Mouse (Mus musculus) spleen, adult 12 weeks (tissue): Measurements from ENCODE around the gene Gm45808.
"Not testable (repeated sequence)": the region's sequence is repeated elsewhere in the genome, so short reads cannot be mapped to it uniquely, and the experiment has no call there.

ENCODE experiments used
- DNase-seq: peaks from one replicate; pipeline ENCODE4 v3.0.0; 2022; ENCODE audit warnings: low spot score

The Gm45808 gene

DNA sequence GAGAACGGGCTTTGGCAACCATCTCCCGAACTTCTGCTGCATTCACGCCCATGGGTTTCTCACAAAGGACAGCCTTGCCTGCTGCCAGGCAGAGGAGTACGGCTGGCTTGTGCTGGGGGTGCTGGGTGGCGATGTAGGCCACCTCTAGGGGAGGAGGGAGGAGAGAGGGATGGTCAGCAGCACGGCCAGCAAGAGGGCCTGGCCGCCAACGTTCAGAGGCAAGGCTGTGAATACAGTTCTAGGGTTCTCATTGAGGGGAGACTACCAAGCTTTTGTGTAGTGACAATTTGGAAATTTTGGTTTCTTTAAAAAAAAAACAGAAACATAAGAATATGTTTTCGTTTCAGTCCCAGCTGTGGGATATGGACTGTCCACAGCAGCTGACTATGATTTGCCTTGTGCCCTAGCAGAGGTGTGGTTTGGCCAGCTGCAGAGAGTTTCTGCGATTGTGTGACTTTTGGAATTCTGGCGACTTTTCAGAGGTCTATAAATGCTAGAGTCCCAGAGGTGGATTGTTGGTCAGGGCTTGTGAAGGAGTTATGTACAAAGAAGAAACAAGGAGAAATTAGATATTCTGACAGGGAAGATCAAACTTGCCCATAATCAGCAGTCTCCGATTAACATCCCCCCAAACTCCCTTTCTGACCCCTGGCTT lies at the start of gene Gm45808:
Gene Gm45808, minus strand, starts transcription at position 51 of the 655 bp plus-strand sequence.
- DNase-seq, result no peak

DNA sequence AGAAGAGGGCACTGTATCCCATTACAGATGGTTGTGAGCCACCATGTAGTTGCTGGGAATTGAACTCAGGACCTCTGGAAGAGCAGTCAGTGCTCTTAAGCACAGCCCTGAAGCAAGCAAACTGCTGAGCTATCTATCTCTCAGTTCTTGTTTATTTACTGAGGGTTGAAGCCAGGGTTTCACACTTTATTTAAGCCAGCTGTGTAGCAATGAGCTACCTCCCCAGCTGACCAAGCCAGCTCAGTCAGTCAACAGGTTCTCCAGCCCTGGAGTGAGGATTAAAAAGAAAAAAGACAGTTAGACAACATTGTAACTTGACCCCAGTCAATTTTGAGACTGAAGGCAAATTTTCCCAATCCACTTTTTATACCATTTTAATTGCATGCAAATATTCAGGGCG lies 49.1 kb upstream of the Gm45808 start:
- DNase-seq, result no peak

DNA sequence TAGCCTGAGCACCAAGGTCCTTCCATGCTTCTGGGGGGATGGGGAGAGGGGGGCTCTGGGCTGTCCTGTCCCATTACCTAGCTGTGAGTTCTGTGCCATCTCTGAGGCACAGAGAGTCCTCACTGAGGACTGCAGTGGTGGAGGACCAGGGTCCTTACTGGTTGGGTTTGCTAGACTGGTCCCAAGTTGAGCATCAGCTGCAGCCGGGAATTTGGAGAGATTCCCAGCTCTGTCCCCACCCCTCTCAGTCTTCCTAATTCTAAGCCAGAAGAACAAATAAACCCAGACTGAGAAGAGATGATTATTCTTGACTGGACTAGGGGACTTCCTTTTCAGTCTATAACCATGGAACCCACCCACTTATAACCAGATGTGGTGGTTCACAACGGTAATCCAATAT lies 44.0 kb upstream of the Gm45808 start:
- no peak for DNase-seq

DNA sequence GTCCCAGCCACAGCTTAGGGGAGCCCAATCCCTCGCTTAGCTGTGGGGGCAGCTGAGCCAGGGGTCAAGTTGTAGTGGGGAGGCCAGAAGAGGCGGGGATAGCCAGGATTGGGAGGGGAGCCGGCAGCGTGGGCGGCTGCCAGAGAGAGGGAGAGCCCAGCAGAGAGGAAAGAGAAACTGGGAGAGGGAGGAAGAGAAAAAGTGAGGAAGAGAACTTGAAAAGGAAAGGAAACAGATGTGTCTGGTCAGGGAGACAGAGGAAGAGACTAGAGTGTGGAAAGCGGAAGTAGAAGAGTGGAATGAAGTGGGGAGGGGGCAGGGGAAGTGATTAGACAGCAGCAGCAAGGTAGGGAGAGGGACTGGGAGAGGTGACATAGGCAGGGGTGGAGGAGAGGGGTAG lies 42.9 kb upstream of the Gm45808 start:
- no peak for DNase-seq

DNA sequence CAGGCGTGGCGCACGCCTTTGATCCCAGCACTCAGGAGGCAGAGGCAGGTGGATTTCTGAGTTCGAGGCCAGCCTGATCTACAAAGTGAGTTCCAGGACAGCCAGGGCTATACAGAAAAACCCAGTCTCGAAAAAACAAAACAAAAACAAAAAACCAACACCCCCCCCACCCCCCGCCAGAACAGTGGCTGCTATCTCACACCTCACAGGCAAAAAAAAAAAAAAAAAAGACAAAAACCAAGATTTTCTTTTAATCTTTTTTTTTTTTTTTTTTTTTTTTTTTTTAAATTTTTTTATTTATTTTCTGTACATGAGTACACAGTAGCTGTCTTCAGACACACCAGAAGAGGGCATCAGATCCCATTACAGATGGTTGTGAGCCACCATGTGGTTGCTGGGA lies 40.6 kb upstream of the Gm45808 start:
- DNase-seq, result not testable (repeated sequence)

DNA sequence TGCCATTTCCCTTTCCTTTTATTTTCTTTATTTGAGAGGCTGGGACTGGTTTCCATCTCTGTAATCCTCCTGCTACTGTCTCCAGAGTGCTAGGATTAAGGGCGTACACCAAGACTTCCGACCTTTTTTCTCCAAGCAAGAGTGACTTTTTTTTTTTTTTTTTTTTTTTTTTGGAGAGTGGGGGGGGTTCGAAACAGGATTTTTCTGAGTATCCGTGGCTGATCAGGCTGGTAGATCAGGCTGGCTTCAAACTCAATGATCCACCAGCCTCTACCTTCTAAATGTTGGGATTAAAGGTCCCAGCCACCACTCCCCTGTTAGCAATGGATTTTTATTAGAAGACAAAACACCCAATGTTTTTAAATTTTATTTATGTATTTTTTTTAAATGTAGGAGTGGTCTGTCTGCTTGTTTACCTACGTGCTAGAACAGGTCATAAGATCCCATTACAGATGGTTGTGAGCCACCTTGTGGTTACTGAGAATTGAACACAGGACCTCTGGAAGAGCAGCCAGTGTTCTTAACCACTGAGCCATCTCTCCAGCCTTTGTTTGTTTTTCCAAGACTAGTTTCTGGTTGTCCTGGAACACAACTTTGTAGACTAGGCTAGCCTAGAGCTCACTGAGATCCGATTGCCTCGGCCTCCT lies 40.0 kb upstream of the Gm45808 start:
- DNase-seq, result peak; percentile 43

DNA sequence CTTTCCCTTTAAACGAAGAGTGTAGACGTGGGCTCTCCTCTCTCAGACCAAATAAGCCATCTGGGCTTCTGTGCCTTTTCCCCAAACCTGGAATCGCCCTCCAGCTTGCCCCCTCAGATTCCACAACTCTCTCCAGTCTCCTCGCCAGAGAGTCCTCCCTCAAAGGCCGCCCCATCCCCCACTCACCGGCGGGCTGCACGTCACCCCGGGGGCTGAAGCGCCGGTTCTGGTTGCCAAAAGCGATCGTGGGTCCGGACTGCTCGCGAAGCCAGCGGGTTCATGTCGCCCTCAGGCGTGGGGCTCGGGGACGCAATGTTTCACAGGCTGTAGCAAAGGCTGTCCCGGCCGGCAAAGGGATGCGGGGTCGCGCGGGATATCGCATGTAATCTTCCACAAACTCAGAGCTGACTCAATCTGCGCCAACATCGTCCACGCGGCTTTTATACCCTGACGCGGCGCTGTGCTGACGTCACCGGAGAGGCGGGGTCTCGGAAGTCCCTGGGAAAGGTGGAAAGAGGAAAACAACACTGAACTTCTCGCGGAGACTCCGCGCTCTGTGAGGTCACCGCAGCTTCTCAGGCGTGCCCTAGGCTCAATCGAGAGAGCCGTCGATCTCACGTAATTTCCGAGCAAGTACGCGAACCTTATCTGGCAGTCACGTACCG lies 39.3 kb upstream of the Gm45808 start, which contains the start of the genes Ppp1r15a and Plekha4:
Gene Ppp1r15a, minus strand, starts transcription at position 460 of the 665 bp plus-strand sequence.
Gene Plekha4, plus strand, starts transcription at position 522 of the 665 bp plus-strand sequence.
- peak; percentile 98 for DNase-seq

DNA sequence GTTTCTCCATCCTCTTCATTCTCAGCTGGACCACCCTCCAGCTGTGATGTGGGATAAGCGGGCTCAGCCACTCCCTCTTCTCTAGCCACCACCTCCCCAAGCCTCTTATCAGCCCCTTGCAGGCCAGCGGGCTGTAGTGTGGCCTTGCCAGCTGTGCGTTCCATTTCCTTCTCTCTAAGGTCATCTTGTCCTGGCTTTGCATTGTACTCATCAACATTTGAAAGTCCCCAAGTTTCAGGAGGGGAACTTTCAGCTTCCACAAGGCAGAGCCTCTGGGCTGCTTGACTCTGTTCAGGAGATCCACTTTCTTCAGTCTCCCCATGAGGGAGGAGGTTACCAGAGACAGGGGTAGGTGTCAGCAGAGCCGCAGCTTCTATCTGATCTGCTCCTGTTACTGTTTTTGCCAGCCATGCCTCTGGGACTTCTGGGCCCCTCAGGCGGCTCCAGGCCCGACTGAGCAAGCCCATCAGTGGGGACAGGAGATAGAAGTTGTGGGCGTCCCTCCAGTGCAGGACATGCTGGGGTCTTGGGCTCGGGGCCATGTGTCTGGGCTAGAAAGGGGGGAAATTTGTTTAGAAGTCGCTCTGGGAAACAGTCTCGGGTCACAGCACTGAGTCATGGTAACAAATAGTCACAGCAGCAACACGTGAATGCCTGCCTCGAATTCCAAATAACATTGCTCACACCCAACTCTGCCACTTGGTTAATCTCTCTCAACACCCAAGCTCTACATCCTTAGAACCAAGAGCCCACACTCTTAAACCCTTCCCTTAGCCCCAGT lies 38.4 kb upstream of the Gm45808 start:
- DNase-seq, result peak; percentile 82

DNA sequence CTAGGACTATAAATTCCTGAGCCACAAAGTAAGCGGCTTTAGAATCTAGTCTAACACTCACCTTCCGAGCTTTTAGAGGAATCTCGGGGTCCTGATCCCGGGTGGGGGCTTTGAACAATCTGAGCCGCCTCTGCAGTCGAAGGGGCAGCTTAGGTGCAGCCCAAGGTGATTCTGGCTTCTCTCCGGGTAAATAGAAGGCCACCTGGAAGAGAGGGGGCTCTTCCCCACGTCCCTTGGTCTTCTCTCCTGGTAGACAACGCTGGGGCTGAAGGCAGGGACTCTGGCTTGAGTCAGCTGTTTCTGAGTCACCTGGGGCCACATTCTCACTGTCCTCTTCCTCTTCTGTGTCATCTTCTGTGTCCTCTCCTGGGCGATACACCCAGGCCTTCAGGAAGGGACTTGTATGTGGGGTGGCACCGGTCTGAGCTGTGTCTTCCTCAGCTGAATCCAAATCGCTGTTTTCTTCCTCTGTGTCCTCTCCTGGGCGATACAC lies 37.1 kb upstream of the Gm45808 start:
- DNase-seq, result no peak

DNA sequence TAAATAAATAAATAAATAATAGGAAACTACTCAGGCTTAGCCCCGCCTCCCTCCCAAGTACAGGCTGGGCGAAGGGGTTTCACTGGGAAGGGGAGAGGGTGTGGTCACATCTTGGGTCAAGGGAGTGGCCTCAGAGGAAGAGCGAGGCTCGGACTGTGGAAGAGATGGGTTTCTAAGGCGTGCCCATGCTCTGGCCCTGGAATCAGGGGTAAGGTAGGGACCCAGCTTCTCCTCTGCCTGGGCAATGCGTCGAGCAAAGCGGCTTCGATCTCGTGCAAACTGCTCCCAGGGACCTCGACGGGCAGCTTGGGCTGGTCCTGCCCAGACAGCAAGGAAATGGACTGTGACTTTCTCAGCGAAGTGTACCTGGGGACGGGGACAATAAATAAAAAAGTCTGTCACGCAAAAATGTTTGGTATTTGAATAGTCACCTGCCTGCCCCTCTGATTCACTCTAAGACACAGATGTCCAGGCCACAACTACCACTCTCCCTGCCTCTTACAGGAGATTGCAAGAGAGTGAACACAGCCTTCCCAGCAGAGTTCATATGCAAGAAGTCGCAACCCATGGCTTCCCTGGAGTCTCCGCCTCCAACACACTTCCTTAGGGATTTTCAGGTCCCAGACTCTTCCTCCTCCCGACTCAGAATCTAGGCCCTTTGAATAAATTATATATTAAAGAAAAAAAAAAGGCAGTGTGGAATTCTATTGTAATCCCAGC lies 36.5 kb upstream of the Gm45808 start:
- peak; percentile 41 for DNase-seq

DNA sequence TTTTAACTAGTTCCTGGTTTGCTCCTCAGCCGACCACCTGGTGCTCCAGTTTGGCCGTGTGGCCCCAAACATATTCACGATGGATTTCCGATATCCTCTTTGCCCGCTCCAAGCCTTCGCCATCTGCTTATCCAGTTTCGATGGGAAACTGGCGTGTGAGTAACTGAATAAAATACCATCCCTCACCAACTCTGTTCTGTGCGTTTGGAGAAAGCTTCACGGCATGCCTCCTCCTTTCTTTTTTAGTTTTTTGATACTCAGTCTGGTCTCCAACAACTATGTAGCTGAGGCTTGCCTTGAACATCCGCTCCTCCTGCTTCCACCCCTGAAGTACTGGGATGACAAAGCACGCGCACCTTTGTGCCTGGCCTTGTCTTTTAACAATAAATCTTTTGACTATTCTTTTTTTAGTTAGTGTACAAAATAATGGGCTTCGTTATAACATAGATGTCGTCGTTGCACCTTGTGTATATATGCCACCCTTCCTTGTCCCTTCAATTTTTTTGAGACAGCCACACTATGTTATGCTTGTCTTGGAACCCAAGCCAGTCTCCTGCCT lies 35.7 kb upstream of the Gm45808 start:
- no peak for DNase-seq

DNA sequence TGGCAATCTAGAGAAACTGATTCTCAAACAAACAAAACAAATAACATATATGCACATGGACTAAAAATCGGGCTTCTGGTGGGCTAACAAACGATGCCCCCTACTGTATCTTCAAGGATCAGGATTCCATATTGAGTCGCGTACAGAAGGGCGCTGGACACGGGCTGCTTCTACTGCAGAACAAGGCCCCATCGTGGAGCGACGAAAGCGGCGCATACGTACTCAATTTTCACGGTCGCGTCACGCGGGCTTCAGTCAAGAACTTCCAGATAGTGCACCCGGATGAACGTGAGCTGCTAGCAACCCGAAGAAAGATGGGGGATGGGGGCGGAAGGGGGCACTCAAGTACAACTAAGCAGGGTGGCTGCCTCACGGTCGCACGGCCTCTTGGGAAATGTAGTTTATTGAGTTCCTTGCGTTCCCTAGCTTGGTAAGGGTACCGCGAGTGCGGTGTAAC lies 35.1 kb upstream of the Gm45808 start:
- peak; percentile 74 for DNase-seq

DNA sequence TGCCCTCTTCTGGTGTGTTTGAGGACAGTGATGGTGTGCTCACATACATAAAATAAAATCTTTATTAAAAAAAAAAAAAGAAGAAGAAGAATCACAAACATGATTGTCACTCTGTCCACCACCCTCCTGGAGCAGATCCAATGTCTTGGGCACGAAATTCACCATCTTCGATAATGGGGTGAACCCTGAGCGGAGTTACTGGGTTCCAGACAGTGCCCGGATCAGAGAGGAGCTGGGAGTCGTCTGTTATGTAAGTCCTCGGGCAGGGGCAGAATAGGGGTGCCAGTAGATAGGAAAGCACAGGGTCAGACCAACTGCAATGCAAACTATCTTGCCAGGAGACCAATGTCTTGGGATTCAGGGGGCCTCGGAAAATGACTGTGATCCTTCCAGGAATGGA lies 34.0 kb upstream of the Gm45808 start:
- no peak for DNase-seq

DNA sequence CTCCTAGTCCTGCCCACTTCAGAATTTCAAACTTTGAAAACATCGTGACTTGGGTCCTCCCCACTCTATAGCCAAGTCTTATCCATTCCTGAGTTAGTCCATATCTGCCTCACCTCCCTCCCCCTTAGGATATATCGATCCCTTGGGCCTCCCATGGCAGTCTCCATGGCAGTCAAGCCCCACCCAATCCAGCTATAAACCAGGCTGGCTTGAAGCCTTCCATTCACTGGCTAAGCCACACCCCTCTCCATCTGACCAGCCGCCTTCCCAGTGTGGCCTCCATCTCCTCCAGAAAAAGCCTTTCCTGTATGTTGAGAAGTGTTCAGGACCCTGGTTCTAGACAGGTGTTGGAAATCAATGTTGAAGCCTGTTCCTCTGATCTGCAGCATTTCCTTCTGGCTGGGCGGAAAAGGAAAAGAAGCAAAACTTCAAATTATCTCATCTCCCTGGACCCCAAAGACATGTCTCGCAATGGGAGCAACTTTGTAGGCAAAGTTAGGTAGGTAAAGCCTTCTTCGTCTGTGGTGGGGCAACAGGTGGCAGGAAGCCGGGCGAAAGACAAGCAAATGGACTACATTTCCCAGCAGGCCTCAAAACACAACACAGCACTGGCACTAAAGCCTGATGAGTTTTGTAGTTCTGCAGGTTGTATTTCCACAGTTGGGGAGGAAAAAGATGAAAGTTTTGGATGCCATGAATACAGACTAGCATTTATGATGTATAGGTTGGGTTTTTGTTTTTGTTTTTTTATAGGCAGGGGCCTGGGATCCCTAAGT lies 32.9 kb upstream of the Gm45808 start:
- no peak for DNase-seq

DNA sequence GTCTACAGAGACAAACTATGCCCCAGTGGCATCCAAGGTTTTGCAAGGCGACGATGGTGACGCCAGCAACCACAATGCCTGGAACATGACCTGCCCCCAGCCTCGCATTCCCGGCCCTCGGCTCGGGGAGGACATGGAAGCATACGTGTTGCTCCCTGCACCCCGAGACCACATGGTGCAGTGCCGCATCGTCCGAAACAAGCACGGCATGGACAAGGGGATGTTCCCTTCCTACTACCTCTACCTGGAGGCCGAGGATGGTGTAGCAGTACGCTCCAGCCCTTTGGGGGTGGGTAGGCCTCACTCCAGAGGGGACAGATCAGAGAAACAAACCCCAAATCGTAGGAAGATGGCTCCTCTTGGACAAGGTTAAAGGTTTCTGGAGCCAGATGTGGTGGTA lies 32.0 kb upstream of the Gm45808 start:
- no peak for DNase-seq

DNA sequence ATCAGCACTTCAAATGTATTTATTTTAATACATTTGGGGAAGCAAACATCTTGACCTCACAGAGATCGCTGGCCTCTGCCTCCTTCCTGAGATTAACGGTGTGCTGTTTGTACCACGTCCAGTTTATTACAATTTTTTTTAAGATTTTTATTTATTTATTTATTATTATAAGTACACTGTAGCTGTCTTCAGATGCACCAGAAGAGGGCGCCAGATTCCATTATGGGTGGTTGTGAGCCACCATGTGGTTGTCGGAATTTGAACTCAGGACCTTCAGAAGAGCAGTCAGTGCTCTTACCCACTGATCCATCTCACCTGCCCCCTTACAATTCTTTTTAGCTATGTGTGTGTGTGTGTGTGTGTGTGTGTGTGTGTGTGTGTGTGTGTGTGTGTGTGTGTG lies 30.2 kb upstream of the Gm45808 start:
- DNase-seq, result not testable (repeated sequence)

DNA sequence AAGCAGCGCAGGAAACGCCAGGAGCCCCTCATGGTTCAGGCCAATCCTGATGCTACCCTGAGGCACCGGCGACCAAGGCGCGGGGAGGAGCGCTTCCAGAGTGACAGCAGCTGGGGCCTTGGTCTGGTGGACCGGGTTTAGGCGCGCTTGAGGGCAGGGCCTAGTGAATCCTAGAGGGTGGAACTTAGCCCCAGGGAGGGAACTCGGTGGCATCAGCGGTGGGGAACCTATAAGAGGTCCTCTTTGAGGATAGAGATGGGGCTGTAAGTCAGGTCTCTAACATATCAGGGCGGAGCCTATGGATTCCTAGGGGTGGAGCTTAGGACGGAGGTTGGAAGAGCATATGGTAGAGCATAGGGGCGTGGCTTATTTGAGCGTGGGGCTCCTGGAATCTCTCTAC lies 28.8 kb upstream of the Gm45808 start:
- DNase-seq, result peak; percentile 27

DNA sequence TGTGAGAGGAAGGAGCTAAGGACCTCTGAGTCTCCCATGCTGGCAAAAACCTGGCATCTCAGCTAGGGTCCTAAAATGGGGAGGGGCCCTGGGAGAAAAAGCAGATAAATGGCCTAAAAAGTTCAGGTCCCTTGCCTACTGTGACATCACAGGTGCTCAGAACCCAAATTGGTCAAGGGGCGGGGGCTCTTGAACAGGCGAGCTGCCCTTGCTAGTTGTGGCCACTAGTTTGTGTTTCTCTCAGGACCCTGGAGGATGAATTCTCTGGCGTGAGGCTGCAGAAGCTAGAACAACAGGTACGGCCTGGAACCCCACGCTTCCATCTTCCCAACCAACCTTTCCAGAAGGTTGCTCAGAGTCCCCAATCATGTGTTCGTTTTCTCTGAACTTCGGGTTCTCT lies 27.8 kb upstream of the Gm45808 start:
- no peak for DNase-seq

DNA sequence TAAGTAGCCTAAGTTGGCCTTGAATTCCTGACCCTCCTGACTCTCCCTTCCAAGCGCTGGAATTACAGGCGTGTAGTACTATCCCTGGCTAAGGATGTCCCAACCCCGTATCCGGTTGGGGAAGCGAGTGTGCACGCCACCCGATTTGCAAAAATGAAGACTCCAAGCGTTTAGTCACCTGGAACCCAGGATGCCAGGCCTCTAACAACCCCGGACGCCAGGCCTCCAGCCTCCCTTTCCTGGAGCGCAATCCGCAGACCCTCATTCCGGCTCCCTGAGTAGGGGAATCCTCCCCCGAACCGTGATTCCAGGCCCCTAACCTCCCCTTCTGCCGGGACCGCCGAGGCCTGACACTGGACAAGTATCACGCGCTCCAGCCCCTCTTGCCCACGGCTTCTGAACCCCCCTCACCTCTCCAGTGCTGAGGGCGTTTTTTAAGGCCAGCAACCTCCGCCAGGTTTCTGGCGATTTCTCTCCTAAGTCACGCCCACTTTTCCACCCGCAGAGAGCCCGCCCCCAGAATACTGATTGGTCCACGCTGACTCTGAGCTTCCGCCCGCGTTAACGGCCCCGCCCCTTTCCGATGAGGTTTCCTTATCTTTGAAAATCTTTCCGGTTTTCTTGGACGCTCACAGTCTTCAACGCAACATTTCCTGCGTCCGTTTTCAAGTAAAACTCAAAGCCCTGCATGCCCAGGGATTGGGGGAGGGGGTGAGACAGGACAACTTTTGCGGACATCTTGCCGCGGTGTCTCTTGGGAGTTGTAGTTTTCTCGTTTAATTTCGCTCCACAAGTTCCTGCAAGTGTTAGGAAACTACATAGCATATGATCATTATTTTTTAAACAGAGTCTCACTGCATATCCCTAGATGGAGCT lies 23.5 kb upstream of the Gm45808 start, which contains the start of gene Nucb1:
Gene Nucb1, minus strand, starts transcription at position 495 of the 876 bp plus-strand sequence.
- peak; percentile 92 for DNase-seq
